Mouse (Mus musculus): Measurements from ENCODE around the gene Lrrc38. TPM values are rescaled to one million over a fixed set of nuclear protein-coding genes. Genes with fewer than 3 reads are reported as not detected.
"Not testable (repeated sequence)": the region's sequence is repeated elsewhere in the genome, so short reads cannot be mapped to it uniquely, and the experiment has no call there.

Lrrc38 gene
- polyA plus RNA-seq, 1 experiment: 0.25 TPM

- WGBS: 23% methylated on average over 8 of the region's 11 CpGs
- TF ChIP-seq CTCF (IDR thresholded peaks at IDR 0.05; ENCODE audit: insufficient read depth, low read length) (no peak), POLR2A (IDR thresholded peaks at IDR 0.05; ENCODE audit: borderline replicate concordance, extremely low read depth, low read depth, low read length) (no peak)
- Histone ChIP-seq H3K4me3 (replicated peaks; ENCODE audit: extremely low read depth, low read depth, low read length) (no peak overlapping the region), H3K4me1 (ENCODE audit: control insufficient read depth, insufficient read depth, low read length) (no peaks in the 10 kb centered on the region)
- DNase-seq: no peak
Measured at GRCm38 (mm10) chr4:143324176-143324924, 25.2 kb upstream of the Lrrc38 start.

- Histone ChIP-seq H3K4me1 (ENCODE audit: control insufficient read depth, insufficient read depth, low read length) (no peaks in the 10 kb centered on the region), H3K4me3 (replicated peaks; ENCODE audit: extremely low read depth, low read depth, low read length) (no peak overlapping the region)
- WGBS: 17% methylated on average over 15 of the region's 15 CpGs
- TF ChIP-seq CTCF (IDR thresholded peaks at IDR 0.05; ENCODE audit: insufficient read depth, low read length) (no peak), POLR2A (IDR thresholded peaks at IDR 0.05; ENCODE audit: borderline replicate concordance, extremely low read depth, low read depth, low read length) (no peak)
- no peak for DNase-seq
Measured at GRCm38 (mm10) chr4:143324925-143325624, 24.5 kb upstream of the Lrrc38 start.

GRCm38 (mm10) chr4:143325625-143325941 is 24.0 kb upstream of the Lrrc38 start:
- Histone ChIP-seq H3K4me1 (ENCODE audit: control insufficient read depth, insufficient read depth, low read length) (no peaks in the 10 kb centered on the region), H3K4me3 (replicated peaks; ENCODE audit: extremely low read depth, low read depth, low read length) (no peak overlapping the region)
- no peak for TF ChIP-seq POLR2A (IDR thresholded peaks at IDR 0.05; ENCODE audit: borderline replicate concordance, extremely low read depth, low read depth, low read length)
- peak; percentile 82 for TF ChIP-seq CTCF (IDR thresholded peaks at IDR 0.05; ENCODE audit: insufficient read depth, low read length)
- WGBS: 2% methylated on average over 10 of the region's 10 CpGs
- DNase-seq: peak; percentile 75

GRCm38 (mm10) chr4:143330566-143330965 is 19.0 kb upstream of the Lrrc38 start:
- Histone ChIP-seq H3K4me3 (replicated peaks; ENCODE audit: extremely low read depth, low read depth, low read length) (no peak overlapping the region), H3K4me1 (ENCODE audit: control insufficient read depth, insufficient read depth, low read length) (no peaks in the 10 kb centered on the region)
- TF ChIP-seq POLR2A (IDR thresholded peaks at IDR 0.05; ENCODE audit: borderline replicate concordance, extremely low read depth, low read depth, low read length) (no peak), CTCF (IDR thresholded peaks at IDR 0.05; ENCODE audit: insufficient read depth, low read length) (no peak)
- DNase-seq: no peak
- WGBS: 27% methylated on average over 9 of the region's 9 CpGs

GRCm38 (mm10) chr4:143331787-143332186 is 17.8 kb upstream of the Lrrc38 start:
- no peak for DNase-seq
- WGBS: 68% methylated on average over 1 of the region's 1 CpGs
- H3K4me1 ChIP-seq (ENCODE audit: control insufficient read depth, insufficient read depth, low read length): no peaks in the 10 kb centered on the region
- H3K4me3 ChIP-seq (replicated peaks; ENCODE audit: extremely low read depth, low read depth, low read length): no peak overlapping the region
- TF ChIP-seq POLR2A (IDR thresholded peaks at IDR 0.05; ENCODE audit: borderline replicate concordance, extremely low read depth, low read depth, low read length): no peak
- no peak for TF ChIP-seq CTCF (IDR thresholded peaks at IDR 0.05; ENCODE audit: insufficient read depth, low read length)

GRCm38 (mm10) chr4:143334145-143334544 is 15.4 kb upstream of the Lrrc38 start:
- no peak for TF ChIP-seq CTCF (IDR thresholded peaks at IDR 0.05; ENCODE audit: insufficient read depth, low read length)
- TF ChIP-seq POLR2A (IDR thresholded peaks at IDR 0.05; ENCODE audit: borderline replicate concordance, extremely low read depth, low read depth, low read length): no peak
- no peak overlapping the region for H3K4me3 ChIP-seq (replicated peaks; ENCODE audit: extremely low read depth, low read depth, low read length)
- 43% methylated on average over 5 of the region's 5 CpGs for WGBS
- no peak for DNase-seq
- H3K4me1 ChIP-seq (ENCODE audit: control insufficient read depth, insufficient read depth, low read length): no peaks in the 10 kb centered on the region

- DNase-seq: no peak
- WGBS: 81% methylated on average over 17 of the region's 17 CpGs
- Histone ChIP-seq H3K4me3 (replicated peaks; ENCODE audit: extremely low read depth, low read depth, low read length) (no peak overlapping the region), H3K4me1 (ENCODE audit: control insufficient read depth, insufficient read depth, low read length) (no peaks in the 10 kb centered on the region)
- TF ChIP-seq CTCF (IDR thresholded peaks at IDR 0.05; ENCODE audit: insufficient read depth, low read length): no peak
- TF ChIP-seq POLR2A (IDR thresholded peaks at IDR 0.05; ENCODE audit: borderline replicate concordance, extremely low read depth, low read depth, low read length): no peak
Measured at GRCm38 (mm10) chr4:143334995-143335394, 14.6 kb upstream of the Lrrc38 start.

GRCm38 (mm10) chr4:143336096-143336495 is 13.5 kb upstream of the Lrrc38 start:
- DNase-seq: no peak
- TF ChIP-seq POLR2A (IDR thresholded peaks at IDR 0.05; ENCODE audit: borderline replicate concordance, extremely low read depth, low read depth, low read length) (no peak), CTCF (IDR thresholded peaks at IDR 0.05; ENCODE audit: insufficient read depth, low read length) (no peak)
- WGBS: 50% methylated on average over 2 of the region's 2 CpGs
- Histone ChIP-seq H3K4me3 (replicated peaks; ENCODE audit: extremely low read depth, low read depth, low read length) (no peak overlapping the region), H3K4me1 (ENCODE audit: control insufficient read depth, insufficient read depth, low read length) (no peaks in the 10 kb centered on the region)

GRCm38 (mm10) chr4:143339808-143340207 is 9.7 kb upstream of the Lrrc38 start:
- no peak for DNase-seq
- WGBS: 83% methylated on average over 13 of the region's 13 CpGs
- TF ChIP-seq CTCF (IDR thresholded peaks at IDR 0.05; ENCODE audit: insufficient read depth, low read length): no peak
- no peak for TF ChIP-seq POLR2A (IDR thresholded peaks at IDR 0.05; ENCODE audit: borderline replicate concordance, extremely low read depth, low read depth, low read length)
- H3K4me1 ChIP-seq (ENCODE audit: control insufficient read depth, insufficient read depth, low read length): no peaks in the 10 kb centered on the region
- H3K4me3 ChIP-seq (replicated peaks; ENCODE audit: extremely low read depth, low read depth, low read length): no peak overlapping the region

GRCm38 (mm10) chr4:143341470-143341869 is 8.1 kb upstream of the Lrrc38 start:
- 81% methylated on average over 7 of the region's 7 CpGs for WGBS
- TF ChIP-seq CTCF (IDR thresholded peaks at IDR 0.05; ENCODE audit: insufficient read depth, low read length): no peak
- TF ChIP-seq POLR2A (IDR thresholded peaks at IDR 0.05; ENCODE audit: borderline replicate concordance, extremely low read depth, low read depth, low read length): no peak
- Histone ChIP-seq H3K4me1 (ENCODE audit: control insufficient read depth, insufficient read depth, low read length) (no peaks in the 10 kb centered on the region), H3K4me3 (replicated peaks; ENCODE audit: extremely low read depth, low read depth, low read length) (no peak overlapping the region)
- no peak for DNase-seq

GRCm38 (mm10) chr4:143345491-143345890 is 4.1 kb upstream of the Lrrc38 start:
- not testable (repeated sequence) for DNase-seq; H3K4me3 ChIP-seq (replicated peaks; ENCODE audit: extremely low read depth, low read depth, low read length); H3K4me1 ChIP-seq (ENCODE audit: control insufficient read depth, insufficient read depth, low read length)
- 76% methylated on average over 5 of the region's 5 CpGs for WGBS
